Mouse (Mus musculus) hindbrain, postnatal 0 days (tissue): Measurements from ENCODE around the gene Gimap5. TPM values are rescaled to one million over a fixed set of nuclear protein-coding genes. Genes with fewer than 3 reads are reported as not detected.

ENCODE experiments used
- ATAC-seq: fragments of 200-750 bp; cut with Nextera tagmentation; 2 replicates; pipeline ENCODE4 v1.8.0; 2017; ENCODE audit warnings: mild to moderate bottlenecking, moderate TSS enrichment, moderate library complexity
- DNase-seq: peaks from one replicate; pipeline ENCODE4 v3.0.0-alpha.2; 2015; ENCODE audit warnings: low spot score
- H3K27ac ChIP-seq: fragments of 300-500 bp; sonication (generic); 2 replicates; pipeline ENCODE4 v1.5.1; 2014; ENCODE audit warnings: mild to moderate bottlenecking
- H3K27me3 ChIP-seq: fragments of 300-500 bp; sonication (generic); 2 replicates; pipeline ENCODE4 v1.6.1; 2014; ENCODE audit warnings: low read length, mixed read lengths; ENCODE audit not compliant: insufficient read depth
- H3K36me3 ChIP-seq: fragments of 300-500 bp; sonication (generic); 2 replicates; pipeline ENCODE4 v1.6.1; 2014; ENCODE audit warnings: low read length, mixed read lengths; ENCODE audit not compliant: insufficient read depth
- H3K4me1 ChIP-seq: fragments of 300-500 bp; sonication (generic); 2 replicates; pipeline ENCODE4 v1.6.1; 2014; ENCODE audit warnings: antibody characterized with exemption, low read length, mixed read lengths; ENCODE audit not compliant: insufficient read depth
- H3K4me2 ChIP-seq: fragments of 300-500 bp; sonication (generic); 2 replicates; pipeline ENCODE4 v1.6.1; 2014; ENCODE audit warnings: low read depth, mild to moderate bottlenecking, low read length, moderate library complexity, mixed read lengths
- H3K4me3 ChIP-seq: fragments of 300-500 bp; sonication (generic); 2 replicates; pipeline ENCODE4 v1.5.1; 2014; ENCODE audit warnings: low read length
- H3K9ac ChIP-seq: fragments of 300-500 bp; sonication (generic); replicated peaks from 2 replicates; pipeline ENCODE4 v1.6.1; 2014; ENCODE audit warnings: mild to moderate bottlenecking, low read length, moderate library complexity, mixed read lengths
- H3K9me3 ChIP-seq: fragments of 300-500 bp; sonication (generic); 2 replicates; pipeline ENCODE4 v1.6.1; 2016; ENCODE audit warnings: low read length, mixed read lengths
- CTCF ChIP-seq: IDR thresholded peaks from 2 replicates; pipeline ENCODE4 v1.5.1; 2016; ENCODE audit warnings: antibody characterized with exemption, control low read depth, low read depth
- WGBS: fragments of 180-500 bp; shearing (Covaris S2); extraction: QIAGEN DNeasy Blood & Tissue Kit; methylation state at CpG from one replicate; pipeline ENCODE4 v1.1.7; 2014; 5-methylcytosine and 5-hydroxymethylcytosine counted together
- polyA plus RNA-seq: library from polyadenylated mRNA; unstranded; fragments of >200 nt; fragmentation: Nextera tagmentation; extraction: Ambion mirVana; gene quantifications from 2 replicates; pipeline ENCODE4 v1.2.1, GENCODE M21; 2015
- total RNA-seq: library from RNA; depleted of rRNA; stranded (reverse); fragments of >200 nt; gene quantifications from 2 replicates; pipeline ENCODE4 v1.2.3, GENCODE M21; 2014

The Gimap5 gene
- total and polyA plus RNA-seq, 2 experiments from 2014 or later, result 0.68 to 2.4 TPM

DNA sequence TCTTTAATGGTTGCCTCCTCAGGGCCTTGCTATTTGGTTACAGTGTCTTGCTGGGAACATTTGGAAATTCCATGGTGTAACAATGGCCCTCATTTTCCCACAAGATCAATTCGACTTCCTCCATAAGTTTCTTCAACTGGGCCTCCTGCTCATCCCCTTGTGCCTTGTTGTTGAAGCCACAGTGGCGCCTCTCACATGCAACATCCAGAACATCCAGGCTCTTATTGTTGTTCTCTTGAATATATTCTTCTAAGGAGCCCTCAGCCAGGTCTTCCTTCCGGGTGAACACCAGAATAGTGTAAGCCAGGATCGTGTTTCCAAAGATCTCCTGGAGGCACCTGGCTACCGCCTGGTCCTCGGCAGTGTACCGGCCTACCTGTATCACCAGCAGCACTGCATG lies 43.9 kb upstream of the Gimap5 start:
- 90% methylated on average over 7 of the region's 7 CpGs for WGBS
- DNase-seq (no peak), ATAC-seq (no peak)
- Histone ChIP-seq H3K27me3 (no peaks in the 10 kb centered on the region), H3K9ac (no peak overlapping the region), H3K36me3 (no peaks in the 10 kb centered on the region), H3K4me3 (no peak overlapping the region), H3K4me2 (no peak overlapping the region), H3K9me3 (no peaks in the 10 kb centered on the region), H3K27ac (no peak overlapping the region), H3K4me1 (no peaks in the 10 kb centered on the region)
- no peak for TF ChIP-seq CTCF

DNA sequence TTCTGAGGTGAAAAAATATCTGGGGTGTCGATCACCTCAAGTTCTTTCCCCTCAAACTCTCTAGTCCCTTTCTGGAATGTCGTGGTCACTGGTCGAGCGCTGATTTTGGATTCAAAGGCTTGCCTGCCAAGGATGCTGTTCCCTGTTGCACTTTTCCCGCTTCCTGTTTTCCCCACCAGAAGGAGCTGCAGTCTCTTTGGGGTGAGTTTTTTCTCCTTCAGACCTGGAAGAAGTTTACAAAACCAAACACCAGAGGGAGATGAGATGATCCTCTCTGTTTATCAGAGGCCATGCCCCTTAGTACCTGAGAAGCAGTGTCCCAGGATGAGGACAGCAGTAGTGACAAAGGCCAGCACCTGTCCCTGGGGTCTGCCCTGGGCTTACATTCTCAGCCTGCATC lies 43.4 kb upstream of the Gimap5 start:
- DNase-seq (no peak), ATAC-seq (no peak)
- Histone ChIP-seq H3K36me3 (no peaks in the 10 kb centered on the region), H3K4me1 (no peaks in the 10 kb centered on the region), H3K9me3 (no peaks in the 10 kb centered on the region), H3K4me2 (no peak overlapping the region), H3K27me3 (no peaks in the 10 kb centered on the region), H3K27ac (no peak overlapping the region), H3K4me3 (no peak overlapping the region), H3K9ac (no peak overlapping the region)
- TF ChIP-seq CTCF, result 0 out of 2 replicates have a peak, but pooled peaks have one; percentile 8
- WGBS, result 77% methylated on average over 5 of the region's 5 CpGs

DNA sequence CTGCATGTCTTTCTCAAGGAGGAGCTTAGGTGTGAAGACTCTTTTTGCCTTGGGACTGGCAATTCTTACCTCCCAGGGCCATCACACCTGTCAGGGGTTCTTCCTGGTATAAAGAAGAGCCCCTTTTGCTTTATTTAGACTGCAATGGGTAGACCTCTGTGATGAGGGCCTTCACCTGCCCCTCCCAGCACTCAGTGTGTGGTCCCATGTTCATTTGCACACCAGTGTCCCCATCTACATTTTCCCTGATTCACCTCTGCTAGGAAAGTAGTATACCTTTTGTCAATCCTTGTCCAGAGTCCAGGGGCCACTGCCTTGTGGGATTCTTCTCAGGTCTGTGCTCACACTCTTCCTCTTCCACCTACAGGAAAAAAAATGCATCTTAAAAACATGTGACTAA lies 41.9 kb upstream of the Gimap5 start:
- Histone ChIP-seq H3K27ac (no peak overlapping the region), H3K9me3 (no peaks in the 10 kb centered on the region), H3K27me3 (no peaks in the 10 kb centered on the region), H3K9ac (no peak overlapping the region), H3K4me3 (no peak overlapping the region), H3K36me3 (no peaks in the 10 kb centered on the region), H3K4me2 (no peak overlapping the region), H3K4me1 (no peaks in the 10 kb centered on the region)
- TF ChIP-seq CTCF, result no peak
- DNase-seq, result no peak
- no peak for ATAC-seq

DNA sequence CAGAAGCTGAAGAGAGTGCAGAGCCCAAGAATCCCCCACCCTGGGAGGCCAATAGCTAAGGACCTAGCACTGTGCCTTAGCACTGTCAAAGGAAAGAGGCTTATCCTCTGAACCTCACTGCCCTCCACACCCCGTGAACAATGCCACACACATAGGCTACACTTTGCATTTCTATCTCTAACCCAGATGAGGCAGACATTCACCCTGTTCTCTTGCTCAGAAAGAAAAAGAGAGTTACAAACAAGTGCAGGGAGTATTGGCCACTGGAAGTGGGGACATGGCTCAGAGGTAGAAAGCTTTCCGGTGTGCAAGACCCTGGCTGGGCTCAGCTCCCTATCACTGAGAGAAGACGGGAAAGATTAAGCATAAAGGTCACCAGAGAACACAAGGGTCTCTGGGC lies 39.9 kb upstream of the Gimap5 start:
- Histone ChIP-seq H3K36me3 (no peaks in the 10 kb centered on the region), H3K9ac (no peak overlapping the region), H3K4me1 (no peaks in the 10 kb centered on the region), H3K4me2 (no peak overlapping the region), H3K4me3 (no peak overlapping the region), H3K27me3 (no peaks in the 10 kb centered on the region), H3K27ac (no peak overlapping the region), H3K9me3 (no peaks in the 10 kb centered on the region)
- DNase-seq (no peak), ATAC-seq (no peak)
- no peak for TF ChIP-seq CTCF
- WGBS, result 51% methylated on average over 3 of the region's 3 CpGs

DNA sequence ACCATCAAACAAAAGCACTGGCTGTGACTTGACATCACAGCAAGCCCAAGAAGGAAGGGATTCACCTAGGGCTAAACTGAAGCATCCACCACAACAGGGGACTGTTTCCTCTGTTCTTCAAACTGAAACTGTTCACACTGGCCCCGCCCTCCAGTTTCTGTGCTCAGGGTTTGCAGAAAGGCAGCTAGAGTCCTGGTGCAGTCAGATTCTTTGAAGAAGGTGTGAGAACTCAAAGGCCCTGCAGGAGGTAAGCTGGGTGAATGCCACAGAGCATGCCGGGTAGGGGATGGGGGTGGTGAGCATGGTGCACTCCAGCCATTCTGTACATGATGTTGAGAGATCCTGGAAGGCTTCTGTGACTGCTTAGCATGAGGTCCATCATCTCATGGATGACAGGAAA lies 27.5 kb upstream of the Gimap5 start, which contains the start of the genes Gm28053 and Gimap7:
TSS of gene Gm28053 (plus strand) at position 153 of the 400 bp plus-strand sequence.
TSS of gene Gimap7 (plus strand) at position 167 of the 400 bp plus-strand sequence.
- 57% methylated on average over 2 of the region's 2 CpGs for WGBS
- H3K36me3 ChIP-seq, result no peaks in the 10 kb centered on the region

DNA sequence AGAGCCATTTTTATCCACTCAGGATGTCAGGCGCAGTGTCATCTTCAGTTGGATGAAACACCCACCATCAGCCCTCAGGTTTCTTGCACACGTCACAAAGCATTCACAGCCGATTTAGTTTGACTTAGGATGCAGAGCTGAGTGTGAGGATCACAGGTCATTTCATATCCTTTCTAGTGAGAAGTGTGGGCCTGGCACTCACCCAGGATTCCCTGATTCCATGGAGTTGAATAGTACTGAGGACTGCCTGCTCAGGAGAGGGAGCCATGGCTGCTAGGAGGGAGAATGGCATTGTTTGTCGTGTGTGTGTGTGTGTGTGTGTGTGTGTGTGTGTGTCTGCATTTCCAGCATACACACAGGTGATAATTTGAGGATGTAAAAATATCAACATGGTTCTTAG lies 25.7 kb upstream of the Gimap5 start:
- TF ChIP-seq CTCF, result no peak

More for the DNA sequence above, 27.5 kb upstream of the Gimap5 start, which contains the start of the genes Gm28053 and Gimap7:
- Histone ChIP-seq H3K4me2 (no peak within 1 kb of the TSS), H3K9me3 (no peaks in the 10 kb centered on the region), H3K4me1 (no peaks in the 10 kb centered on the region), H3K4me3 (no peak within 1 kb of the TSS), H3K27ac (no peak within 1 kb of the TSS), H3K9ac (no peak within 1 kb of the TSS), H3K27me3 (no peaks in the 10 kb centered on the region)
- DNase-seq (no peak), ATAC-seq (no peak)
- TF ChIP-seq CTCF, result no peak

DNA sequence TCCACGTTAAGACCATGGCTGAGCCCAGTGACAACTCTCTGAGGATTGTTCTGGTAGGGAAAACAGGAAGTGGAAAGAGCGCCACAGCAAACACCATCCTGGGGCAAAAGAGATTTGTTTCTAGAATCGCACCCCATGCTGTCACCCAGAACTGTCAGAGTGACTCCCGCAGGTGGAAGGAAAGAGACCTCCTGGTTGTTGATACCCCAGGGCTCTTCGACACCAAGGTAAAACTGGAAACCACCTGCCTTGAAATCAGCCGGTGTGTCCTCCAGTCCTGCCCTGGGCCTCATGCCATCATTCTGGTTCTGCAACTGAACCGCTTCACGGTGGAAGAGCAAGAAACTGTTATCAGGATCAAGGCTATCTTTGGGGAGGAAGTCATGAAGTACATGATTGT lies 22.5 kb upstream of the Gimap5 start:
- H3K9me3 ChIP-seq, result no peaks in the 10 kb centered on the region
- no peak overlapping the region for H3K4me2 ChIP-seq
- H3K27me3 ChIP-seq, result no peaks in the 10 kb centered on the region
- H3K36me3 ChIP-seq, result no peaks in the 10 kb centered on the region
- no peak overlapping the region for H3K4me3 ChIP-seq
- no peak overlapping the region for H3K9ac ChIP-seq
- DNase-seq (no peak), ATAC-seq (no peak)
- no peak for TF ChIP-seq CTCF
- WGBS, result 89% methylated on average over 8 of the region's 8 CpGs
- H3K4me1 ChIP-seq, result no peaks in the 10 kb centered on the region; the same call in 1 of the 2 replicates
- H3K27ac ChIP-seq, result no peak overlapping the region

More for the DNA sequence above, 25.7 kb upstream of the Gimap5 start:
- ATAC-seq (no peak), DNase-seq (no peak)
- no peak overlapping the region for H3K9ac ChIP-seq
- no peaks in the 10 kb centered on the region for H3K36me3 ChIP-seq
- no peaks in the 10 kb centered on the region for H3K27me3 ChIP-seq
- H3K27ac ChIP-seq, result no peak overlapping the region
- H3K9me3 ChIP-seq, result no peaks in the 10 kb centered on the region
- WGBS, result 74% methylated on average over 4 of the region's 4 CpGs
- no peak overlapping the region for H3K4me2 ChIP-seq
- no peaks in the 10 kb centered on the region; the same call in 1 of the 2 replicates for H3K4me1 ChIP-seq
- no peak overlapping the region for H3K4me3 ChIP-seq
